Mouse (Mus musculus) common myeloid progenitor, adult 5-6 weeks (primary cell): ENCODE measurements around the gene Masp1. TPM values are rescaled to one million over a fixed set of nuclear protein-coding genes. Genes with fewer than 3 reads are reported as not detected.

Source experiments
- ATAC-seq: replicated peaks from 2 replicates; pipeline ENCODE4 v1.8.0; 2016; ENCODE audit warnings: low read depth, mild to moderate bottlenecking, moderate TSS enrichment, inconsistent platforms; ENCODE audit not compliant: poor library complexity, severe bottlenecking
- total RNA-seq: library from RNA; stranded (forward); fragments of 200-1000, 187-1606 nt; gene quantifications from 2 replicates; pipeline ENCODE4 v1.2.3, GENCODE M21; 2017

The Masp1 gene
- total RNA-seq, 1 experiment from 2014 or later = not detected

DNA sequence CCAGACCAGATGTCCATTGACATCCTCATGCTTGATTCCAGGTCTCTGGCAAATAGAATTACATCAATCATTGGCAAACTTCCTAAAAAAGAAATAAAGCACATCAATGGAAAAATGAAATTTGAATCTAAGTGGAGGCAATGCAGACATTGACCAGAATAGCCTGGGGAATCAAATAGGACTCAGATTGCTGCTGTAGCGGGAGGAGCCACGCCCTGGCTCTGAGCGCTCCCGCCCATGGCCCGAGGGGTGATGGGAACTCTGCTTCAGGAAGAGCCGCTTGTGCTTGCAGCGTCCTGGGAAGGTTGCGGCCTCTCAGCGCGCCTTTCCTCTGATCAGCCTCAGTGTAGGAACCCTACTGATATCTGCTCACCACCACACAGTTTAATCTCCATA is 104.4 kb downstream of the Masp1 start:
- no peak for ATAC-seq

DNA sequence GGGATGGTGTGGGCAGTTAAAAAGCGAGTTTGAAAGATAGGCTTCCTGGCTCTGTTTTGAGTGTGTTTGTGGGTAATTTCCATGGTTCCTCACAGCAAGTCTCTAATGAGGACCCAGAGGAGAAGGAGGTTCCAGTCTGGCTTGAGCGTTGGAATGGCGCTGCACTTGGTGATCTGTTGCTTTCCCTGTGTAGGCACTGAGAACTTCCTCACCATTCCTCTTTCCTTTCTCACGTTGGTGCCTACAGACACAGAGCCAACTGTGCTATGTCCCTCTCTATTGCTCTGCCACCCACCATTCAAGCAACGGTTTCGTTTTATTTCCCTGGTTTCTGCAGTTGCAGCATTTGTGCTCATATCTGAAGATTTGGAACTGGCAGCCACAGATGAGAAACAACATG is 107.7 kb downstream of the Masp1 start:
- no peak for ATAC-seq

GRCm38 (mm10) chr16:23403008-23403755 is 117.4 kb downstream of the Masp1 start:
- peak; percentile 66 for ATAC-seq

GRCm38 (mm10) chr16:23401959-23402358 is 118.7 kb downstream of the Masp1 start:
- no peak for ATAC-seq

DNA sequence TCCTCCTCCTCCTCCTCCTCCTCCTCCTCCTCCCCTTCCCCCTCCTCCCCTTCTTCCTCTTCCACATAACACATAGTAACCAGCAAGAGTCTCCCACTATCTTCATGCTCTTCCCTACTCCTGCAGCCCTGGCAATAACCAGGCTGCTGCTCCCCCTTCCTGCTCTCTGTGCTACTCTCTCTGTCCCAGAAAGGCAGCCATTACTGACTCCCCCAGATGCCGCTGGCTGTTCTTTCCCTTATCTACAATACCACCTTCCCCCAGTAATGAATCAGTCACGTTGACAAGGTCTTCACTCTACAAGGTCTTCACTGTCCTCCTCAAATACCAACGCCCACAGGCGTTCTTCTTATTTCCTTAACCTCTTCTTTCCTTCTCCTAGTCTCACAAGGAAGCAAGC is 119.2 kb downstream of the Masp1 start:
- ATAC-seq = peak; percentile 68

Other genes starting within 250 kb of the Masp1 start
- not detected in 2 replicates for gene Rtp1, start 91.7 kb downstream of the Masp1 start, total RNA-seq
- 6.4 and 11.1 TPM in 2 replicates for gene Rtp4, start 524 bp downstream of the Masp1 start, total RNA-seq